Mouse (Mus musculus) lung, postnatal 36 days (tissue): ENCODE results near the gene Parp1.

Experiments used
- DNase-seq: peaks from one replicate; pipeline ENCODE4 v3.0.0; 2022; ENCODE audit warnings: mixed read lengths

Parp1 gene

GRCm38 (mm10) chr1:180639416-180640401, 71.0 kb downstream of the Parp1 start:
- no peak for DNase-seq

GRCm38 (mm10) chr1:180640605-180641125, 71.9 kb downstream of the Parp1 start:
- DNase-seq: peak; percentile 14

- DNase-seq: peak; percentile 93
These were observed 72.4 kb downstream of the Parp1 start, which contains the start of gene Lin9 for GRCm38 (mm10) chr1:180641137-180641517. Gene Lin9 (plus strand): TSS chr1:180641150.

GRCm38 (mm10) chr1:180641518-180642227, 72.9 kb downstream of the Parp1 start:
- DNase-seq: peak; percentile 1

- no peak for DNase-seq
These were observed 73.5 kb downstream of the Parp1 start for GRCm38 (mm10) chr1:180642228-180642564.
